Mouse (Mus musculus) lung, embryonic 16.5 days (tissue): Measurements from ENCODE around the gene Klhl15. TPM values are rescaled to one million over a fixed set of nuclear protein-coding genes. Genes with fewer than 3 reads are reported as not detected.
A peak's percentile ranks its signal among the peaks of the same experiment; 100 is the strongest.

Experiments
- ATAC-seq: fragments of 200-750 bp; cut with Nextera tagmentation; 2 replicates; pipeline ENCODE4 v1.8.0; 2017; ENCODE audit warnings: low read depth, mild to moderate bottlenecking, moderate library complexity
- H3K27ac ChIP-seq: fragments of 300-500 bp; sonication (generic); 2 replicates; pipeline ENCODE4 v1.5.1; 2014; ENCODE audit warnings: mild to moderate bottlenecking, control low read depth, low read length
- H3K27me3 ChIP-seq: fragments of 300-500 bp; sonication (generic); 2 replicates; pipeline ENCODE4 v1.6.1; 2014; ENCODE audit warnings: low read depth, low read length, mixed read lengths; ENCODE audit not compliant: control insufficient read depth, insufficient read depth
- H3K36me3 ChIP-seq: fragments of 300-500 bp; sonication (generic); 2 replicates; pipeline ENCODE4 v1.6.1; 2014; ENCODE audit warnings: low read length; ENCODE audit not compliant: control insufficient read depth, insufficient read depth
- H3K4me1 ChIP-seq: fragments of 300-500 bp; sonication (generic); replicated peaks from 2 replicates; pipeline ENCODE4 v1.6.1; 2014; ENCODE audit warnings: low read length, mixed read lengths; ENCODE audit not compliant: control insufficient read depth, insufficient read depth
- H3K4me2 ChIP-seq: fragments of 300-500 bp; sonication (generic); 2 replicates; pipeline ENCODE4 v1.6.1; 2014; ENCODE audit warnings: low read depth, low read length, control low read depth
- H3K4me3 ChIP-seq: fragments of 300-500 bp; sonication (generic); 2 replicates; pipeline ENCODE4 v1.5.1; 2014; ENCODE audit warnings: mild to moderate bottlenecking, low read length, control low read depth
- H3K9ac ChIP-seq: fragments of 300-500 bp; sonication (generic); 2 replicates; pipeline ENCODE4 v1.6.1; 2014; ENCODE audit warnings: low read length, control low read depth
- H3K9me3 ChIP-seq: fragments of 300-500 bp; sonication (generic); 2 replicates; pipeline ENCODE4 v1.6.1; 2016; ENCODE audit warnings: low read length; ENCODE audit not compliant: control insufficient read depth
- WGBS: fragments of 180-500 bp; shearing (Covaris S2); extraction: QIAGEN DNeasy Blood & Tissue Kit; methylation state at CpG from one replicate; pipeline ENCODE4 v1.1.7; 2014; 5-methylcytosine and 5-hydroxymethylcytosine counted together
- microRNA-seq: library from miRNA; unstranded; fragments of <30 nt; microRNA quantifications from one replicate; pipeline ENCODE4, GENCODE M21; 2016
- polyA plus RNA-seq: library from polyadenylated mRNA; unstranded; fragments of >200 nt; fragmentation: Nextera tagmentation; extraction: Ambion mirVana; gene quantifications from 2 replicates; pipeline ENCODE4 v1.2.1, GENCODE M21; 2015

Gene Klhl15
- polyA plus RNA-seq, 1 experiment from 2014 or later, result 7.3 TPM

GRCm38 (mm10) chrX:94235190-94235555 is 774 bp downstream of the Klhl15 start:
- H3K4me1 ChIP-seq, result no peaks in the 10 kb centered on the region
- H3K27me3 ChIP-seq, result peaks cover 21% of the 10 kb centered on the region
- no peaks in the 10 kb centered on the region for H3K36me3 ChIP-seq
- WGBS, result 11% methylated on average over 35 of the region's 35 CpGs
- H3K4me2 ChIP-seq, result peak overlapping the region; percentile 55
- H3K27ac ChIP-seq, result peak overlapping the region; percentile 87
- H3K4me3 ChIP-seq, result peak overlapping the region; percentile 70
- H3K9ac ChIP-seq, result peak overlapping the region; percentile 75
- no peak; the same call in none of the 2 replicates for ATAC-seq
- no peaks in the 10 kb centered on the region for H3K9me3 ChIP-seq

DNA sequence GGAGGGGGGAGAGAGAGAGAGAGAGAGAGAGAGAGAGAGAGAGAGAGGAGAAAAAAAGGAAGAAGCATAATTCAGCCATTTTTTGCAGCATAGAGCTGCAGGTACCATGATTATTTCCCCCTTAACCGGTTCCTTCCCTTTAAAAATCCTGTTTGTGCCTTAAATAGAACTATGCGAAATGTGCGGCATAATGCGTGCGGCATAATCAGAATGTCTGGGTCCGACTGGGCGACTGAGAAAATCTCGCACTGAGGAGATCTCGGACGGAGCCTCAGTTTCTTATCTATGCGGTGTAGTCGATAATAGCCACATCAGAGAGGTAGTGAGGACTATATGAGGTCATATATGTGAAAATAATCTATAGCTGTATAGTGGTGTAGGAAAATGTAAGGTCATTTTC is 1.2 kb downstream of the Klhl15 start:
- ATAC-seq, result no peak
- Histone ChIP-seq H3K36me3 (no peaks in the 10 kb centered on the region), H3K9me3 (no peaks in the 10 kb centered on the region), H3K4me2 (peak overlapping the region; percentile 55), H3K4me1 (no peaks in the 10 kb centered on the region), H3K4me3 (peak overlapping the region; percentile 70), H3K9ac (peak overlapping the region; percentile 75), H3K27me3 (peaks cover 18% of the 10 kb centered on the region), H3K27ac (no peak overlapping the region)
- 14% methylated on average over 12 of the region's 12 CpGs for WGBS

- Histone ChIP-seq H3K4me2 (no peak overlapping the region), H3K9me3 (no peaks in the 10 kb centered on the region), H3K4me3 (no peak overlapping the region), H3K36me3 (no peaks in the 10 kb centered on the region), H3K27me3 (peaks cover 5% of the 10 kb centered on the region), H3K9ac (no peak overlapping the region), H3K4me1 (no peaks in the 10 kb centered on the region), H3K27ac (no peak overlapping the region)
- 6% methylated on average over 2 of the region's 2 CpGs for WGBS
- ATAC-seq, result no peak
Measured at GRCm38 (mm10) chrX:94288923-94289322, 54.5 kb downstream of the Klhl15 start.

- no peaks in the 10 kb centered on the region for H3K4me1 ChIP-seq
- no peak overlapping the region for H3K4me3 ChIP-seq
- peaks cover 21% of the 10 kb centered on the region for H3K27me3 ChIP-seq
- no peak overlapping the region for H3K27ac ChIP-seq
- no peaks in the 10 kb centered on the region for H3K36me3 ChIP-seq
- WGBS, result 60% methylated on average over 2 of the region's 2 CpGs
- no peak overlapping the region for H3K4me2 ChIP-seq
- H3K9me3 ChIP-seq, result no peaks in the 10 kb centered on the region
- H3K9ac ChIP-seq, result no peak overlapping the region
- no peak for ATAC-seq
Measured at GRCm38 (mm10) chrX:94302928-94303327, 68.5 kb downstream of the Klhl15 start.

DNA sequence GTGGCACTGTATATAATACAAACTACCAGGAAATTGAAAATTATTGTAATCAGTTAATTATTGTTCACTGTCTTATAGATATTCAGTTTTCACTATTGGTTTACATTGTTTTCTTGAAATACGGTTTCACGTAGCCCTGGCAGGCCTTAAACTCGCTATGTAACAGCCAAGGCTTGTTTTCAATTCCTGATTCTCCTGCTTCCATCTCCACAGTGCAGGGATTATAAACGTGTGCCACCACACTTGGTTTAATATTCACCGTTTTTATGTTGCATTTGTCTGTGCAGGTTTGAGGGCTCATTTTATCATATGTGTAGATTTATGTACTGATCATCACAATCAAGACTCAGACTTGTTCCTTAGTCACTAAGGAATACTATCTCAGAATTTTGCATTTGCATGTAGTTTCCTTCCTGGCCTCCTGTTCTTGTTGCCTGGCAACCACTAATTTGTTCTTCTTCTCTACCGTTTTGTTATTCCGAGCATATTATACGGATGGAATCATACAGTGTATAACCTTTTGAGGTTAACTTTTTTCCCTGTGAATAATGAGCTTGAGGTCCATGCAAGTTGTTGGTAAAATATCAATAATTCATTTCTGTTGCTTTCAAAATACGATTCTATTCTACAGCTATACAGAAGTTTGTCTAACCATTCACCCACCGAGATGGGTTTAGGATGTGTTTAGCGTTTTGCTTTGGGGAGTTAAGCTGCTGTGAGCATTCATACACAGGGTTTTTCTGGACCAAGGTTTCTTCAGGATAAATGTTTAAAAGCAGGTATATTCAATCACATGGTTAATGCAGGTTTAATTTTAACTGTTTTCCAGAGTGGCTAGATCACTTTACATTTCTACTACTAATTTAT is 86.9 kb downstream of the Klhl15 start:
- no peak for ATAC-seq
- no peaks in the 10 kb centered on the region for H3K4me1 ChIP-seq
- no peaks in the 10 kb centered on the region for H3K36me3 ChIP-seq
- no peaks in the 10 kb centered on the region for H3K9me3 ChIP-seq
- WGBS, result 77% methylated on average over 11 of the region's 11 CpGs
- no peak overlapping the region for H3K4me2 ChIP-seq
- peaks cover 10% of the 10 kb centered on the region for H3K27me3 ChIP-seq
- no peak overlapping the region for H3K9ac ChIP-seq
- no peak overlapping the region for H3K4me3 ChIP-seq
- H3K27ac ChIP-seq, result no peak overlapping the region

Small RNAs within 50 kb of the gene (microRNA-seq; reads per million reads assigned to microRNA genes)
- gene Mir7673, result not detected

Other genes with a start within 250 kb of the Klhl15 start
- gene Zfx, start 110.9 kb upstream of the Klhl15 start, polyA plus RNA-seq, result 31.6 and 32.0 TPM in 2 replicates
- gene Eif2s3x, start 21.7 kb upstream of the Klhl15 start, polyA plus RNA-seq, result 65.1 and 68.5 TPM in 2 replicates
- not detected in 2 replicates for gene Fam90a1b, start 132.2 kb downstream of the Klhl15 start, polyA plus RNA-seq
- 62.6 and 69.4 TPM in 2 replicates for gene Apoo, start 132.5 kb downstream of the Klhl15 start, polyA plus RNA-seq